Mouse (Mus musculus) hindbrain, embryonic 13.5 days (tissue): ENCODE results near the gene Aff2. TPM values are rescaled to one million over a fixed set of nuclear protein-coding genes. Genes with fewer than 3 reads are reported as not detected.

Experiments used
- ATAC-seq: fragments of 200-750 bp; cut with Nextera tagmentation; 2 replicates; pipeline ENCODE4 v1.8.0; 2017; ENCODE audit warnings: moderate TSS enrichment; ENCODE audit not compliant: low FRiP score
- H3K27ac ChIP-seq: fragments of 300-500 bp; sonication (generic); 2 replicates; pipeline ENCODE4 v1.5.1; 2015; ENCODE audit warnings: inconsistent platforms, mild to moderate bottlenecking, moderate library complexity
- H3K27me3 ChIP-seq: fragments of 300-500 bp; sonication (generic); 2 replicates; pipeline ENCODE4 v1.6.1; 2015; ENCODE audit warnings: mild to moderate bottlenecking, inconsistent platforms
- H3K36me3 ChIP-seq: fragments of 300-500 bp; sonication (generic); 2 replicates; pipeline ENCODE4 v1.6.1; 2015; ENCODE audit warnings: mild to moderate bottlenecking, inconsistent platforms
- H3K4me1 ChIP-seq: fragments of 300-500 bp; sonication (generic); replicated peaks from 2 replicates; pipeline ENCODE4 v1.6.1; 2015; ENCODE audit warnings: inconsistent platforms
- H3K4me2 ChIP-seq: fragments of 300-500 bp; sonication (generic); 2 replicates; pipeline ENCODE4 v1.6.1; 2015; ENCODE audit warnings: inconsistent platforms, mild to moderate bottlenecking, moderate library complexity
- H3K4me3 ChIP-seq: fragments of 300-500 bp; sonication (generic); 2 replicates; pipeline ENCODE4 v1.5.1; 2015; ENCODE audit warnings: mild to moderate bottlenecking, inconsistent platforms
- H3K9ac ChIP-seq: fragments of 300-500 bp; sonication (generic); 2 replicates; pipeline ENCODE4 v1.6.1; 2015; ENCODE audit warnings: mild to moderate bottlenecking, inconsistent platforms
- H3K9me3 ChIP-seq: fragments of 300-500 bp; sonication (generic); 2 replicates; pipeline ENCODE4 v1.6.1; 2016; ENCODE audit warnings: inconsistent platforms
- WGBS: fragments of 180-500 bp; shearing (Covaris S2); methylation state at CpG from one replicate; pipeline ENCODE4 v1.1.7; 2015; 5-methylcytosine and 5-hydroxymethylcytosine counted together
- polyA plus RNA-seq: library from polyadenylated mRNA; unstranded; fragments of >200 nt; fragmentation: Nextera tagmentation; extraction: Ambion mirVana; gene quantifications from 2 replicates; pipeline ENCODE4 v1.2.1, GENCODE M21; 2015

The Aff2 gene
- polyA plus RNA-seq, 1 experiment from 2014 or later = 17.8 TPM

DNA sequence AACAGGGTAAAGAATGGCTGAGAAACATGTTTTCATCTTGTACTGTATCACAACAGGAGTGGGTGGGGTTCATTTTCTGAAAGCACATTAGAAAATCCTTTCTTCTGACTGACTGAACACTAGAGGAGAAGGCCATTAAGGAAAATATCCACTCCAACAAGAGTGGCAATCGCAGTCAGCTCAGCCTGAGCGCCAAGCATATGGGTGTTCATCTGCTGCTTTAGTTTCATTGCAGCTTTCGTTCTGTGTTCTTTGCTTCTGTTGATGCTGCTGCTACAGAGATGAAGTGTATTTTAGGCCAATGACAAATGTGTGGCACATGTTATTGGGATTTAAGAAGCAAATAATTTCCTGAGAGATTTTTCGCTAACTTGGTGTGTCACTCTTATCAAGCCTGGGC, 451.7 kb downstream of the Aff2 start:
- Histone ChIP-seq H3K27me3 (no peaks in the 10 kb centered on the region), H3K4me1 (no peaks in the 10 kb centered on the region)

DNA sequence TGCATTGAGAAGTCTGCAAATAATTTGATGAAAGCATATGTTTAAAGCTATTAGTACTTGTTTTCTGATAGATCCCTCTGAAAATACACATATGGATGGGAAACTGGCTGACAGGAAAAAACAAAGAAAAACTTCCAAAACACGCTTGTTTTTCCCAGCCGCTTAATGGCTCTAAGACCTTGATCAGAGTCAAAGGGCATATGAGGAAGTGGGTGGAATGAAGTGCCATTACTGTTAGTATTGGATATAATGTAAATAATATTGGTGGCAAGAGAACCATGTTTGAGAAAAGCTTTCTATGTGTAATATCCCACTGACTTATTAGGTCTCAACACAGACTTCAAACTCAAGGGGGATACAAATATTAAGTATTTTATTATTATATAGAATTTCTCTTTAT, 455.0 kb downstream of the Aff2 start:
- Histone ChIP-seq H3K27me3 (no peaks in the 10 kb centered on the region), H3K36me3 (no peaks in the 10 kb centered on the region), H3K9me3 (no peaks in the 10 kb centered on the region), H3K27ac (no peak overlapping the region), H3K4me3 (no peak overlapping the region), H3K4me1 (no peaks in the 10 kb centered on the region), H3K9ac (no peak overlapping the region), H3K4me2 (no peak overlapping the region)
- ATAC-seq = no peak
- 89% methylated on average over 2 of the region's 2 CpGs for WGBS

More for the DNA sequence above, 451.7 kb downstream of the Aff2 start:
- no peak for ATAC-seq
- no peak overlapping the region for H3K4me2 ChIP-seq
- H3K36me3 ChIP-seq = no peaks in the 10 kb centered on the region
- H3K27ac ChIP-seq = no peak overlapping the region
- no peak overlapping the region for H3K9ac ChIP-seq
- 85% methylated on average over 4 of the region's 4 CpGs for WGBS
- no peaks in the 10 kb centered on the region for H3K9me3 ChIP-seq
- H3K4me3 ChIP-seq = no peak overlapping the region

DNA sequence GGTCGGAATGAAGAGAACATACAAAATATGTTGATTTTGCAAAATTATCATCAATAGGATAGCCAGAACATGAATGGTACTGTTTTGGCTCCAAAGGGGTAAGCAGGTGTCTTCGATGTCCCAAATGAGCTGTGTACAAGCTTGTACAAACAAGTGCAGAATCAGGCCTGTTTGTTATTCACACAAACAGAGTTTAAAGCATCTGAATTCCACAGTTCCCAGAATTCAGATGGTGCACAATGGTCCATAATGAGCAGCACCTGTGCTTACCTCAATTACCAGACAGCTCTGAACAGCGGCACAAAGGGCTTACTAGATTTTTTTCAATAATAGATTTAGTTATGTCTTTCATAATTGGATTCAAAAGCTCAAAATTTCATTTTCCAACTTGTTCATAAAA, 457.6 kb downstream of the Aff2 start:
- H3K9ac ChIP-seq = no peak overlapping the region
- no peaks in the 10 kb centered on the region for H3K36me3 ChIP-seq
- H3K27ac ChIP-seq = no peak overlapping the region
- H3K27me3 ChIP-seq = no peaks in the 10 kb centered on the region
- no peaks in the 10 kb centered on the region for H3K9me3 ChIP-seq
- no peak overlapping the region for H3K4me3 ChIP-seq
- ATAC-seq = no peak
- no peak overlapping the region for H3K4me2 ChIP-seq
- 84% methylated on average over 3 of the region's 3 CpGs for WGBS
- H3K4me1 ChIP-seq = no peaks in the 10 kb centered on the region

DNA sequence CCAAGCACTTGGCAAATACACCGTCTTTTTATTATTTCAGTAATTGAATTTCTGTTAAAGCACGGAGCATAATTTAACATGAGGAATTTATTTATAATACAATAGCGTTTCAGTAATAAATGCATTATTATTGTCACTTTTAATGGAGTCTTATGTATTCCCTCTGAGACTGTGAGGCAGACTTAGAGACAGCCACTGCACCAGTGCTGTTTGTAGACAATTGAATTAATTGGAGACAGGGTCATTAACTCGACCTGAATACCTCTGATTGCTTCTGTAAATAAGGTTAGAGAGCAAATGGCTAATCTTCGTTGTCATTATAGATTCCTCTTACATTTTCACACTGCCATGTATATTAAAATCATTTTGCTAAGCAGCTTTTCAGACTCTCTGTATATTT, 458.1 kb downstream of the Aff2 start:
- Histone ChIP-seq H3K4me1 (no peaks in the 10 kb centered on the region), H3K9me3 (no peaks in the 10 kb centered on the region), H3K27ac (no peak overlapping the region), H3K9ac (no peak overlapping the region), H3K4me3 (no peak overlapping the region), H3K36me3 (no peaks in the 10 kb centered on the region), H3K27me3 (no peaks in the 10 kb centered on the region), H3K4me2 (no peak overlapping the region)
- WGBS = 49% methylated on average over 5 of the region's 5 CpGs
- ATAC-seq = no peak

DNA sequence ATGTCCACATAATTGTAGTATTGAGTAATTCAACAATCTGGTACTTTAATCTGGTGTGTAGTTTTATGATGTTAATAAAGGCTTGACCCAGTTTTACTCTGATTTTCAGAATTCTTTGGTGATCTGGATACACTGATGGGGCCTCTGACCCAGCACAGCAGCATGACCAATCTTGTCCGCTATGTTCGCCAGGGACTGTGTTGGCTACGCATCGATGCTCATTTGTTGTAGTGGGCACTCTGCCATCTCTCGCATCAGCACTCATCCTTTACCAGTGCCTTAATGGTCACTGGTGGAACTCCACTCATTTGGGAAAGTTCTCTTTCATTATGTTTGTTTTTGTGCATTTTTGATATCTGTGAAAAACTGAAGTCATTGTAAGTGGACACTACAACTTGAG, 507.5 kb downstream of the Aff2 start:
- 83% methylated on average over 5 of the region's 5 CpGs for WGBS
- ATAC-seq = no peak
- Histone ChIP-seq H3K4me1 (no peaks in the 10 kb centered on the region), H3K27ac (no peak overlapping the region), H3K36me3 (no peaks in the 10 kb centered on the region), H3K4me3 (no peak overlapping the region), H3K4me2 (no peak overlapping the region), H3K9ac (no peak overlapping the region), H3K9me3 (no peaks in the 10 kb centered on the region), H3K27me3 (no peaks in the 10 kb centered on the region)

DNA sequence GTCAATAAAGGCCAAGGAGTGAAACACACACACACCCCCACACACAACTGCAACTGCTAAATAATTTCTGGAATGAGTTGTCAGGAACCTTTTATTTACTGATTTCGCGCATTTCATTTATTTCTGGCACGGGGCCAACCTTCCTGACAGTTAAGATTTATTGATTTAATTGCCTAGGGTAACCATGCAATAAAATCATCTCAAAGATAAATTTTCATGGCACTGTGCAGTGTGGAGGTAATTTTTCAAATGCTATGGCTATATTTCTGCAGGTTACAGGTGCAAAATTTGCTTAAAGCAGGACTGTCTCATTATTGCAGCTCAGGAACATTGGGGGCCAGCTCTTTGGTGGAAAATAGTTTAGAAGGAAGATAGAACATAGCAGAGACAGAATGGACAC, 531.6 kb downstream of the Aff2 start:
- H3K4me2 ChIP-seq = no peak overlapping the region
- H3K36me3 ChIP-seq = no peaks in the 10 kb centered on the region
- H3K9me3 ChIP-seq = no peaks in the 10 kb centered on the region
- no peak overlapping the region for H3K9ac ChIP-seq
- peak; percentile 57 for ATAC-seq
- no peaks in the 10 kb centered on the region for H3K4me1 ChIP-seq
- no peak overlapping the region for H3K4me3 ChIP-seq
- 51% methylated on average over 3 of the region's 3 CpGs for WGBS
- H3K27ac ChIP-seq = 0 out of 2 replicates have a peak overlapping the region, but pooled peaks have one; percentile 12
- H3K27me3 ChIP-seq = no peaks in the 10 kb centered on the region
